Mouse (Mus musculus): Measurements from ENCODE around the gene Cyld. TPM values are rescaled to one million over a fixed set of nuclear protein-coding genes. Genes with fewer than 3 reads are reported as not detected.
"Not testable (repeated sequence)": the region's sequence is repeated elsewhere in the genome, so short reads cannot be mapped to it uniquely, and the experiment has no call there.

The Cyld gene
- polyA plus RNA-seq (2012; rRNA removed): 9.0 and 9.9 TPM in 2 replicates

DNA sequence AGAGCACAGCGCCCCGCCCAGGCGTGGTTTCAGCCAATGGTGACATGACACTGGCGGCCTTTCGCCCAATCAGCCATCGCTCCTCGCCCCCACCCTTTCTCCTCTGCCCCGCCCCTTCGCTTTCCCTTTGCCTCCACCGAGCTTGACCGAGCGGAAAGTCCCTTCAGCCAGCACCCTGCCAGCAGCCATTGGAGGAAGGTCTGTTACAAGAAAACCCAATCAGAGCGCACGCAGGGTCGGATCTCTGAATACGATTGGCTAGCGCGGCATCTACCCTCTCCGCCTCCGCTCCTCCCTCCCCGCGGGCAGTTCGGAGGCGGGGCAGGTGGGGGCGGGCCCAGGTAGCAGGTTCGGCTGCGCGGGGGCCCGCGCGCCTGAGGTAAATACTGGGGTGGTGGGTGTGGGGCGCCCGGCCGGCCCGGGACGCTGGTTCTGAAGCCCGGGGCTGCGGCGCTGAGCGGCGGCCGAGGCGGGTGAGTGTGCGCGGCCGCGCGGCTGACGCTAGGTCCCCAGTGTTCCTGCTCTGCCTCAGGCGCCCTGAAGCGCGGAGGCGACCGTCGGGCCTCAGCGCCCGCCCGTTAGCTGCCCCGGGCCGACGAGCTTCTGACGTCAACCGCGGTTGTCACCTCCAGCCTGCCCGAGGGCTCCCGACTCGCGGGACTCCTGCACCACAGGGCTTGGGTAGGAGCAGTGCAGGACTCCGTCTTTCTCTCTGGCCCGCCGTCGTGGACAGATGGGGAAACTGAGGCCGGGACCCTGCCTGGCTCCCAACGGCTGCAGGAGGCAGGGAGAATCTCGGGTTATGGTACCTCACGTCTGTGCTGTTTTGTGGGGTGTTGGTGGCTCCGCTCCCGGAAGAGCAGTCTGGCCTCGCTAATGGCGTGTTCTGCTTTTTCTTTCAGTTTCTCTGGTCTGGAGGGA is at the start of gene Cyld:
Cyld (plus strand) TSS at position 308 of the 921 bp plus-strand sequence.
- DNase-seq (ENCODE audit: low read depth): peak; percentile 91

DNA sequence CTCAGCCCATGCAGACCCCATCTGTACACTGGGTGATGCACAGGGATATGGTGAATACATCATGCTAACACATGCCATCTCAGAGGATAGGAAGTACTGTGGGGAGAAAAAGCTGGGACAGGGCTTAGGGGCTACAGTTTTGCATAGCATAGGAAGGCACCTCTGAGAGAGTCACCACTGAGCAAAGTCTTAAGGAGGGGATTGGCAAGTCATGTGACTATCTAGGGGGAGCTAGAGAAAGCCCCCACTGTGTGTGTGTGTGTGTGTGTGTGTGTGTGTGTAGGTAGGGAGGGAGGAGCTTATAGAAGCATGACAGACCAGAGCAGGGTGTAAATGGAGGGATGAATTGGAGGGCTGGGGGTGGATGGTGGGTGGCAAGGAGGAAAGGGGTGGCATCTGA is 48.5 kb upstream of the Cyld start:
- DNase-seq (ENCODE audit: low read depth): no peak

DNA sequence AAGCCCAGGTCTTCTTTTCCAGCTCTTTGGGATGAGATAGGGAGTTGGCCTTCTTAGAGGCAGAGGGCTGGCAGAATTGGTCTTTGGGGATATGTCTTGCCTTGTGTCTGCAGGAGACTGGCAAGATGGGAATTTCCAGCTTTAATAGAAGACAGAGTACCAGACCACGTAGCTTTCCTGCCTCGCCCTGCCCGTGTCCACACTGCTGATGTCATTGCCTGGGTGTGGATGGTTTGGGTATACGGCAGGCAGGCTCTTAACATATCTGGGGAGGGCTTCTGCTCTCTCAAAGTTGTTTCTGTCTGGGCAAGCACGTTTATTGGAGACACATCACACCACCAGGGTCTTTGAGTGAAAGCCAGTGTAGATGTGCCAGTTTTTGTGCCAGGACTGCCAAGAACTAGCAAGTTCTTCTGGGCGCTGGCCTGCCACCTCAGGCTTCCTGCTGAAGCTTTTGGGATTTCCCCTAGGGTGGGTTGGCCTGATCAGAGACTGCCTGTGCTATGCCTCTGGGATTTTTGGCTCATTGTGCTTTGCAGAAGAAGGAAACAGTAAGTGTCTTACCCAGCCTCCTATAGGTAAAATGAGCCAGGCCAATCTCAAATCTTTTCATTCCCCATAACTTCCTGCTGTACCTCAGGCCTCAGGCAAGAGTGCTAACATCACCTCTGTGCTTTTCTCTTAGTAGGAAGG is 46.7 kb upstream of the Cyld start:
- no peak for DNase-seq (ENCODE audit: low read depth)

- DNase-seq (ENCODE audit: low read depth): not testable (repeated sequence)
These were observed 45.7 kb upstream of the Cyld start for GRCm38 (mm10) chr8:88651122-88651521.

- no peak for DNase-seq (ENCODE audit: low read depth)
These were observed 41.5 kb upstream of the Cyld start for GRCm38 (mm10) chr8:88655334-88655733.

- DNase-seq (ENCODE audit: low read depth): no peak
These were observed 37.0 kb upstream of the Cyld start for GRCm38 (mm10) chr8:88659873-88660272.

GRCm38 (mm10) chr8:88662401-88662821 is 34.4 kb upstream of the Cyld start:
- DNase-seq (ENCODE audit: low read depth): no peak

- no peak for DNase-seq (ENCODE audit: low read depth)
These were observed 32.7 kb upstream of the Cyld start for GRCm38 (mm10) chr8:88664121-88664520.

DNA sequence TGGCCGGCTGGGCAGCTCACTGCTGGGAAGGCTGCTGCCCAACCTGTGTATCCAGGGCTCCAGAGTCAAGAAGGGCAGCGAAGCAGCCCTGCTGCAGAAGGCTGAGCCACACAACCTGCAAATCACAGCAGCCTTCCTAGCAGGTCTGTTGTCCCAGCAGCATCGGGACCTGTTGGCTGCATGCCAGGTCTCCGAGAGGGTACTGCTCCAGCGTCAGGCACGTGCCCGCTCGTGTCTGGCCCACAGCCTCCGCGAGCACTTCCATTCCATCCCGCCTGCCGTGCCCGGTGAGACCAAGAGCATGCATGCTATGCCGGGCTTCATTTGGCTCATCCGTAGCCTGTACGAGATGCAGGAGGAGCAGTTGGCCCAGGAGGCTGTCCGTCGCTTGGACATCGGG is 31.9 kb upstream of the Cyld start:
- DNase-seq (ENCODE audit: low read depth): no peak

- no peak for DNase-seq (ENCODE audit: low read depth)
These were observed 30.4 kb upstream of the Cyld start for GRCm38 (mm10) chr8:88666435-88666834.

- no peak for DNase-seq (ENCODE audit: low read depth)
These were observed 28.3 kb upstream of the Cyld start for GRCm38 (mm10) chr8:88668400-88669086.

- DNase-seq (ENCODE audit: low read depth): no peak
These were observed 26.0 kb upstream of the Cyld start for GRCm38 (mm10) chr8:88670782-88671181.

- no peak for DNase-seq (ENCODE audit: low read depth)
These were observed 25.3 kb upstream of the Cyld start for GRCm38 (mm10) chr8:88671575-88671974.

- no peak for DNase-seq (ENCODE audit: low read depth)
These were observed 23.0 kb upstream of the Cyld start for GRCm38 (mm10) chr8:88673859-88674258.

DNA sequence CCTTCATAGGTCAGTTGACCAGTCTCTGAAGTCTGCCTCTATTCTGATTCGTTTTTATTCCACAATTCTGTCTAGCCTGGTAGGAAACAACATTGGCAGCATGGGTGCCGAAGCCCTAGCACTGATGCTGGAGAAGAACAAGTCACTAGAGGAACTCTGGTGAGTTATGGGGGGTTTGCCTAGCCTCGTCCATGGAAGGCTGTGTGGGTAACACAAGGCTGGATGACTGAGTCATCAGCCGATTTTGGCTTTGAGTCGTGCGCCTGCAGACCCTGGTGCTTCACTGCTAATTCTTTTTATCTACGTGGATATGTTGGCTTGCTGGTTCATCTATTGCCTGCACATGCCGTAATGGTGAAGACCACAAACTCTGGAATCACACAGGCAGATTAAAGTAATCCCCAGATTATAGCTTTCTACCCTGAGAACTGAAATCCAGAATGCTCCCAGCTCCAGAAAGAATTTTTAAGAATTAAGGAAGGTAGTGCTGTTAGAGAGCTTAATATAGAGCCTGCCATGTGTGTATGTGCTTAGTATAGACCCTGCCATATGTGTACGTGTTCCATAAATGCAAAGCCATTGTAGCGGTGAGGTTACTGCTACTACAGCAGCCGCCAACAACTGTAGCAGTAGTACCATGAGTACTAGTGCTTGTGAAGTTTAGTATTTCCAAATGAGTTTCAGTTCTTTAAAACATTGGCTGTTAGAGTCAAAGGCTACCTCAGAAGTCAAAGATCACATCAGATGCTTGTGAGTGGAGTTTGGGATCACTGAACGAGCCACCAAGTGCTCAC is 21.3 kb upstream of the Cyld start:
- no peak for DNase-seq (ENCODE audit: low read depth)

GRCm38 (mm10) chr8:88677071-88677470 is 19.8 kb upstream of the Cyld start:
- DNase-seq (ENCODE audit: low read depth): no peak

DNA sequence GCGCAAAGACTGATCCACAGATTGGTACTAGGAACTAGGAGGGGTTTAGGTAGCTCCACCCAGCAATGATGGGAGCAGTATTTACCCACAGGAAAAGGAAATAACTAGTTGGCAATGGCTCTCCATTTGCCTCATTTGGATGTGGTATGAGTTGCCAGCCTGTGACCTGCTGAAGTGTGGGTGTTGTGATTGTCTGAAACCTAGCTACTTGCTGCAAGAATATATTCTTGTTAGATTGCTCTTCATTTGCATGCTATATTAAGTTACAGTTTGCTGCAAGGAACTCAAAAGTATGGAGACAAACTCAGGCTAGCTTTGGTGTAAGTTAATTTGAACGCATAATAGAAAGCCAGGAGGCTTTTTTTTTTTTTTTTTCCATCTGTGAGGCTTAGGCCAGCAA is 16.3 kb upstream of the Cyld start:
- no peak for DNase-seq (ENCODE audit: low read depth)

DNA sequence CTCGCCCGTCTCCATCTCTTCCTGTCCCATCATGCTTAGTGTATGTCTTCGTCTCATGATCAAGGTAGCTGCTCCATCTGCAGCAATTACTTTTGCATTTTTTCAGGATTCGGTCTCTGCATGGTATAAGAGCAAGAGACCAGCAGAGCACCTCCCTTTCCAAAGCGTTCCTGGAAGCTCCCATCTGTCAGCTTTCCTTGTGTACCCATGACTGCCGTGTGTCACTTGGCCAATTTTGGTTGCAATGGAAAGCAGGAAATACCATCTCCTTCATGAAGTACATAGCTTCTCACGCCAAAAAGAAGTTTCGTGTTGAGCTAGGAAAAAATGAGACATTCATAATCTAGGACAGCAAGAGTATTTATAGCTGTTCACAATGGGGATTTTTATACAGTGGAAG is 15.8 kb upstream of the Cyld start:
- DNase-seq (ENCODE audit: low read depth): no peak

- no peak for DNase-seq (ENCODE audit: low read depth)
These were observed 13.1 kb upstream of the Cyld start for GRCm38 (mm10) chr8:88683656-88684289.

- no peak for DNase-seq (ENCODE audit: low read depth)
These were observed 10.5 kb upstream of the Cyld start for GRCm38 (mm10) chr8:88686226-88686905.

DNA sequence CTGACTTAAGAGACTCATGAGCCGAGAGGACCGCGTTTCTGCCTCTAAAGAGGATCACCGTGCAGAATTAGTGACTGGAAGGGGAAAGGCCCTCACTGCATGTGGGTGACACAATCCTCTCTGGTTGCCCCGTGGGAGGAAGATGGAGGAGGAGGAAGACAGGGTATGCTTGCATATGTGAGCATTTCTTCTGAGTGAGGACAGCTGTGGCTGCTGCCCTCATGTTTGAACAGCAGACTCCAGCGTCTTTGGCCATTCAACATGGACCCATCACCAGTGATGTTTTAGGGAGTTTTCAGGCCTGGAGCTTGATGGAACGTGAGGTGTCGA is 10.0 kb upstream of the Cyld start:
- no peak for DNase-seq (ENCODE audit: low read depth)
